Mouse (Mus musculus): ENCODE measurements around the gene Olfr978.
"Not testable (repeated sequence)": the region's sequence is repeated elsewhere in the genome, so short reads cannot be mapped to it uniquely, and the experiment has no call there.

The Olfr978 gene

GRCm38 (mm10) chr9:39991813-39992212 is at the start of gene Olfr978:
Gene Olfr978, plus strand, starts transcription at chr9:39992113.
- no peak for DNase-seq

- no peak for DNase-seq
Observed at GRCm38 (mm10) chr9:39951946-39952345, 40.0 kb upstream of the Olfr978 start, which contains the start of gene Olfr975. Gene Olfr975, minus strand, starts transcription at chr9:39952046.

- not testable (repeated sequence) for DNase-seq
Observed at GRCm38 (mm10) chr9:39961033-39961432, 30.9 kb upstream of the Olfr978 start, which contains the start of gene Olfr976. Gene Olfr976, minus strand, starts transcription at chr9:39961133.

- DNase-seq: not testable (repeated sequence)
Observed at GRCm38 (mm10) chr9:39976581-39977145, 15.2 kb upstream of the Olfr978 start.

GRCm38 (mm10) chr9:40003365-40003764 is 11.5 kb downstream of the Olfr978 start, which contains the start of gene Olfr979:
Gene Olfr979, minus strand, starts transcription at chr9:40003465.
- no peak for DNase-seq

- no peak for DNase-seq
Observed at GRCm38 (mm10) chr9:40009482-40009881, 17.6 kb downstream of the Olfr978 start, which contains the start of gene Olfr980. Gene Olfr980, minus strand, starts transcription at chr9:40009582.

- no peak for DNase-seq
Observed at GRCm38 (mm10) chr9:40021164-40021563, 29.3 kb downstream of the Olfr978 start, which contains the start of gene Olfr981. Gene Olfr981, plus strand, starts transcription at chr9:40021464.

All from thymus, postnatal 14 days (tissue).